ENCODE assay signal across 16 mouse cellular contexts in the genomic region with DNA sequence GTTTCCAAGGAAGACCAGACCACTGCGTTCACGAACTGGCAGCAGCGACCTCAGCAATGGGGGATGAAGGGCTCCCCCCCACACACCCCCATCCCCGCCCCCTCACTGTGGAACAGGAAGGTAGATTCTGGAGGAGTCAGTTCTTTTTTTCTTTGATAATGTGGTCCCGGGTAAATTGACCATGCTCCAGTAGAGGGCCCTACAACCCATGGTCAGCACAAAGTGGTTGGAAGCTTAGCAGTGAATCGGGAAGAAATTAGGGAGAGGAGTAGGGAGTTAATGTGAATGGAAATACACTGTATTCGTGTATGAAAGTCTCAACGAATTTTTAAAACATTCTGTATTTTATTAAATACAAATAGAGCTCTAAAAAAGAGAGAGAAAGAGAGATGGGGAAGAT. TPM values are rescaled to one million over a fixed set of nuclear protein-coding genes. Genes with fewer than 3 reads are reported as not detected.
DNase-seq lines count a peak whose midpoint lies in the region; ATAC-seq and TF ChIP-seq lines count a peak whose summit lies in the region.
"Had no signal": no experiment of that assay in that cellular context is flagged by ENCODE, and none has a peak within 500 bp of the region (broad histone marks: within the 10 kb centered on the region; RNA-seq: fewer than 3 reads in every experiment).

No protein-coding gene starts in this region.

- peak; percentile 4 for DNase-seq in cerebellum, adult 8-10 months
- DNase-seq in cerebellum, adult 9-11 months: no peak
- DNase-seq in hindbrain, embryonic 11.5 days (ENCODE audit: low spot score): no peak
- DNase-seq in hindbrain, embryonic 10.5 days (ENCODE audit: low spot score): no peak
- no peak for DNase-seq in liver, postnatal 0 days
- peak; percentile 31 for DNase-seq in brain, embryonic 14.5 days (ENCODE audit: low read depth)
- DNase-seq in urinary bladder, postnatal 4 days (ENCODE audit: low spot score in 2 of 2): no peak
- DNase-seq: cerebellum, adult 2 months; heart, postnatal 36 days; layer of hippocampus, postnatal 36 days; thymus, postnatal 4 days had no signal

- H3K27me3 ChIP-seq in hindbrain, embryonic 11.5 days (ENCODE audit: control insufficient read depth, insufficient read depth, low read length): no peaks in the 10 kb centered on the region
- no peaks in the 10 kb centered on the region for H3K27me3 ChIP-seq in hindbrain, embryonic 10.5 days (ENCODE audit: insufficient read depth, poor library complexity, severe bottlenecking)
- H3K27me3 ChIP-seq in liver, postnatal 0 days (ENCODE audit: insufficient read depth, low read length): no peaks in the 10 kb centered on the region
- no peaks in the 10 kb centered on the region for H3K27me3 ChIP-seq in liver, embryonic 12.5 days (replicated peaks)
- H3K27me3 ChIP-seq: CH12.LX; limb, embryonic 13.5 days; neural tube, embryonic 13.5 days had no signal

- H3K4me3 ChIP-seq in hindbrain, embryonic 11.5 days (ENCODE audit: low read depth, low read length): no peak overlapping the region
- no peak overlapping the region for H3K4me3 ChIP-seq in hindbrain, embryonic 10.5 days
- no peak overlapping the region for H3K4me3 ChIP-seq in liver, postnatal 0 days (ENCODE audit: low read depth, low read length)
- H3K4me3 ChIP-seq in liver, embryonic 12.5 days: no peak overlapping the region
- H3K4me3 ChIP-seq: limb, embryonic 13.5 days; neural tube, embryonic 13.5 days had no signal

- WGBS in hindbrain, embryonic 11.5 days: 61% methylated on average over 8 of the region's 8 CpGs
- 56% methylated on average over 8 of the region's 8 CpGs for WGBS in hindbrain, embryonic 10.5 days
- WGBS in liver, postnatal 0 days (ENCODE audit: insufficient replicate concordance): 60% methylated on average over 8 of the region's 8 CpGs
- WGBS in liver, embryonic 12.5 days (ENCODE audit: insufficient replicate concordance): 57% methylated on average over 8 of the region's 8 CpGs

- H3K9me3 ChIP-seq in hindbrain, embryonic 11.5 days (ENCODE audit: control insufficient read depth, low read length): no peaks in the 10 kb centered on the region
- no peaks in the 10 kb centered on the region for H3K9me3 ChIP-seq in hindbrain, embryonic 10.5 days
- H3K9me3 ChIP-seq in liver, postnatal 0 days (ENCODE audit: low read length): no peaks in the 10 kb centered on the region
- H3K9me3 ChIP-seq in liver, embryonic 12.5 days (replicated peaks): no peaks in the 10 kb centered on the region
- H3K9me3 ChIP-seq: limb, embryonic 13.5 days; neural tube, embryonic 13.5 days had no signal

- no peaks in the 10 kb centered on the region for H3K4me1 ChIP-seq in hindbrain, embryonic 11.5 days (replicated peaks; ENCODE audit: control insufficient read depth, insufficient read depth, low read length)
- H3K4me1 ChIP-seq in hindbrain, embryonic 10.5 days (replicated peaks): no peaks in the 10 kb centered on the region
- H3K4me1 ChIP-seq in liver, postnatal 0 days (ENCODE audit: insufficient read depth): no peaks in the 10 kb centered on the region
- H3K4me1 ChIP-seq in liver, embryonic 12.5 days: no peaks in the 10 kb centered on the region
- H3K4me1 ChIP-seq: limb, embryonic 13.5 days; neural tube, embryonic 13.5 days had no signal

- no peak overlapping the region for H3K27ac ChIP-seq in hindbrain, embryonic 11.5 days (ENCODE audit: low read depth, low read length)
- H3K27ac ChIP-seq in hindbrain, embryonic 10.5 days: no peak overlapping the region
- H3K27ac ChIP-seq in liver, postnatal 0 days (ENCODE audit: low read depth): no peak overlapping the region
- no peak overlapping the region for H3K27ac ChIP-seq in liver, embryonic 12.5 days
- H3K27ac ChIP-seq: limb, embryonic 13.5 days; neural tube, embryonic 13.5 days had no signal

- H3K9ac ChIP-seq in hindbrain, embryonic 11.5 days (ENCODE audit: low read depth, low read length): no peak overlapping the region
- no peak overlapping the region for H3K9ac ChIP-seq in liver, postnatal 0 days (replicated peaks)
- no peak overlapping the region for H3K9ac ChIP-seq in liver, embryonic 12.5 days
- H3K9ac ChIP-seq: limb, embryonic 13.5 days; neural tube, embryonic 13.5 days had no signal

- no peak for TF ChIP-seq EP300 in liver, postnatal 0 days (IDR thresholded peaks at IDR 0.05; ENCODE audit: low read depth)

- no peak for TF ChIP-seq POLR2A in brain, embryonic 14.5 days (IDR thresholded peaks at IDR 0.05; ENCODE audit: borderline replicate concordance, extremely low read depth, insufficient read depth, insufficient read length, poor library complexity, severe bottlenecking)

- peak; percentile 40; the same call in 1 of the 2 replicates for ATAC-seq in hindbrain, embryonic 11.5 days (ENCODE audit: low FRiP score)
- no peak for ATAC-seq in liver, postnatal 0 days
- ATAC-seq in liver, embryonic 12.5 days: no peak

- no peak overlapping the region for H3K4me2 ChIP-seq in hindbrain, embryonic 11.5 days (replicated peaks; ENCODE audit: low read depth, low read length)
- no peak overlapping the region for H3K4me2 ChIP-seq in liver, postnatal 0 days (ENCODE audit: low read depth, low read length)
- H3K4me2 ChIP-seq in liver, embryonic 12.5 days: no peak overlapping the region
- H3K4me2 ChIP-seq: heart, embryonic 11.5 days; limb, embryonic 13.5 days; neural tube, embryonic 13.5 days had no signal

- TF ChIP-seq CTCF in liver, postnatal 0 days (IDR thresholded peaks at IDR 0.05; ENCODE audit: low read depth): peak; percentile 33
- TF ChIP-seq CTCF in brain, embryonic 14.5 days (IDR thresholded peaks at IDR 0.05; ENCODE audit: borderline replicate concordance, extremely low read depth, insufficient read depth, insufficient read length): peak; percentile 21; the same call in 1 of the 2 replicates

- no peaks in the 10 kb centered on the region for H3K36me3 ChIP-seq in hindbrain, embryonic 11.5 days (ENCODE audit: control insufficient read depth, insufficient read depth, low read length)
- H3K36me3 ChIP-seq in hindbrain, embryonic 10.5 days: peaks cover 75% of the 10 kb centered on the region
- peaks cover 41% of the 10 kb centered on the region for H3K36me3 ChIP-seq in liver, postnatal 0 days (replicated peaks; ENCODE audit: insufficient read depth, low read length)
- H3K36me3 ChIP-seq in liver, embryonic 12.5 days: peaks cover 49% of the 10 kb centered on the region

RNA-seq across cellular contexts. Expression of gene Paip1, which starts 35.3 kb away (rescaled TPM):
- polyA plus RNA-seq in hindbrain, embryonic 11.5 days (2014; fragmentation: Nextera tagmentation; extraction: Ambion mirVana): 141 and 149 TPM in 2 replicates
- polyA plus RNA-seq in hindbrain, embryonic 10.5 days (2016; fragmentation: Nextera tagmentation; extraction: Ambion mirVana): 103 and 122 TPM in 2 replicates
- 34.1 and 39.7 TPM in 2 replicates for polyA plus RNA-seq in liver, postnatal 0 days (2015; fragmentation: Nextera tagmentation; extraction: Ambion mirVana)
- polyA plus RNA-seq in liver, embryonic 12.5 days (2016; fragmentation: Nextera tagmentation; extraction: Ambion mirVana): 29.6 and 30.5 TPM in 2 replicates
- 65.7 and 77.6 TPM in 2 replicates for polyA plus RNA-seq in brain, embryonic 14.5 days (2012; rRNA removed)

Comparison
In these comparisons a context has a peak if more than half of its experiments do, and no peak if none do; other contexts are left out.
1. DNase-seq: peak in cerebellum, adult 8-10 months (single experiment) and brain, embryonic 14.5 days (single experiment); none in cerebellum, adult 9-11 months (single experiment), hindbrain, embryonic 11.5 days (single experiment), hindbrain, embryonic 10.5 days (single experiment), liver, postnatal 0 days (single experiment) and urinary bladder, postnatal 4 days (0 of 2).